Mouse (Mus musculus) bone marrow macrophage, adult 2 months (primary cell): ENCODE data around the gene Numbl.

Source experiments
- CTCF ChIP-seq: IDR thresholded peaks from 2 replicates; pipeline ENCODE4 v1.5.1; 2012; ENCODE audit warnings: low read depth, mild to moderate bottlenecking, low read length, moderate library complexity
- POLR2A ChIP-seq: IDR thresholded peaks from 2 replicates; pipeline ENCODE4 v1.6.1; 2012; ENCODE audit warnings: mild to moderate bottlenecking, low read depth, low read length, borderline replicate concordance

DNA sequence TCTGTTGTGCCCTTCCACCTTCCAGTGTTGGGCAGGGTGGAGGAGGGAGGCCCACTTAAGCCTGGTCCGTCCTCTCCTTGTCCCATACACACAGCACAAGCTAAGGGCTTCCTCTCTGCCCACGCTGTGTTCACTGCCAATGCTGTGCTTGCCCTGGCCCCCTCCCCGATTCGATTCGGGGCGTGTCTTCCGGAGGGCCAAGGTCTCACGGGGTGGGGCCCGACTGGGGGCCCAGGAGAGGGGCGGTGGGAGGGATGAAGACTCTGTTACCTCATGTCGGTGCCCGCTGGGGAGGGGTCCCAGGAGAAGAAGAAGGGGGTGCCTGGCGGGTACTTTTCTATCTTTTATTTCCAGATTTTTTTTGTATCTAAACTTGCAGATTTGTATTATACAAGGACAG, 23.5 kb downstream of the Numbl start:
- no peak for TF ChIP-seq CTCF
- TF ChIP-seq POLR2A = no peak
